Mouse (Mus musculus): ENCODE results near the gene Grm4.
"Not testable (repeated sequence)": the region's sequence is repeated elsewhere in the genome, so short reads cannot be mapped to it uniquely, and the experiment has no call there.

GRCm38 (mm10) chr17:27380911-27381459 lies 140.2 kb downstream of the Grm4 start:
- TF ChIP-seq POLR2A, CTCF (IDR thresholded peaks at IDR 0.05; ENCODE audit: insufficient read depth, low read depth, low read length): not testable (repeated sequence)

Data from olfactory bulb, adult 2 months (tissue).